Mouse (Mus musculus): ENCODE measurements around the gene Nacc1. TPM values are rescaled to one million over a fixed set of nuclear protein-coding genes. Genes with fewer than 3 reads are reported as not detected.

Gene Nacc1
- total RNA-seq, 2 experiments from 2014 or later: 68.4 to 72.1 TPM

DNA sequence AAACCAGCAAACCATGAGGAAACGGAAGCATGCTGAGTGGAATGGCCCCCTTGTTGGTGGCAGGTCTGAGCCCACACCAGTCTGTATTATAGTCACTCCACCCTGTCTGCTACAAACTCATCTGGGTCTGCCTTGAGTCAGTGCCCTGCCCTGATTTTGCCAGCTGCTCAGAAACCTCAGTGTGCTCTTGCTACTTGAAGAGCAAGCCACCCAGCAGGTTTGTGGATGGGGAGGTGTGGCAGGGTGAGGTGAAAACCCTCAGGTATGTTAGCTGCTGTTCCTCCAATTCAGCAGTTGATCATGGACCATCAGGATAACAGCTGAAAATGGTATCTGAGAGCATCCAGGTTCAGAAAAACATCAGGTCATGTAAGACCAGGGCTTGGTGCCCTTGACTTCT, 19.6 kb downstream of the Nacc1 start:
- DNase-seq: no peak
- intact Hi-C loops (cut with DNase I): no loop called here

DNA sequence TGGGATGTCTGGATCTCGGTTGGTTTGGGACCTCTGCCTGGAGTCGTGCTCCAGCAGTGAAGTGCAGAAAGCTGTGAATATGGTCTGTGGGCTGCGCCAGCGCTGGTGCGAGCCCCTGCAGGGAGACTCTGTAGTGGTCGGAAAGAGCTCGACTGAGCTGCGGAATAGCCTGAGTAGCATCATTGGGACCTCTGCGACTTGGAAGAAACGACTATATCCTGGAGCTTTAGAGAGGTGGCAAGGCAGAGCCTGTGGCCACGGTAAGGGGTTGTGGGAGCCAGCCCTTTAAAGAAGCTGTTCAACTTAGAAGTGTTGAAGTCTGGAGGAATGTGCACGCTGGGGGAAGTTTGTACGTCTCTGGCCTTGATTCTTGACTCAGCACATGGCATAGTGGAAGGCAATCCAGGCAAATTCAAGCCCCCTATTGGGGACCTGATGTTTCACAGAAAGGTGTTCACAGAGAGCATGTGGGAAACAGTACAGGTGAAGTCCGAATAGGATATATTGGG, 22.2 kb downstream of the Nacc1 start:
- intact Hi-C loops (cut with DNase I): no loop called here
- DNase-seq: no peak

DNA sequence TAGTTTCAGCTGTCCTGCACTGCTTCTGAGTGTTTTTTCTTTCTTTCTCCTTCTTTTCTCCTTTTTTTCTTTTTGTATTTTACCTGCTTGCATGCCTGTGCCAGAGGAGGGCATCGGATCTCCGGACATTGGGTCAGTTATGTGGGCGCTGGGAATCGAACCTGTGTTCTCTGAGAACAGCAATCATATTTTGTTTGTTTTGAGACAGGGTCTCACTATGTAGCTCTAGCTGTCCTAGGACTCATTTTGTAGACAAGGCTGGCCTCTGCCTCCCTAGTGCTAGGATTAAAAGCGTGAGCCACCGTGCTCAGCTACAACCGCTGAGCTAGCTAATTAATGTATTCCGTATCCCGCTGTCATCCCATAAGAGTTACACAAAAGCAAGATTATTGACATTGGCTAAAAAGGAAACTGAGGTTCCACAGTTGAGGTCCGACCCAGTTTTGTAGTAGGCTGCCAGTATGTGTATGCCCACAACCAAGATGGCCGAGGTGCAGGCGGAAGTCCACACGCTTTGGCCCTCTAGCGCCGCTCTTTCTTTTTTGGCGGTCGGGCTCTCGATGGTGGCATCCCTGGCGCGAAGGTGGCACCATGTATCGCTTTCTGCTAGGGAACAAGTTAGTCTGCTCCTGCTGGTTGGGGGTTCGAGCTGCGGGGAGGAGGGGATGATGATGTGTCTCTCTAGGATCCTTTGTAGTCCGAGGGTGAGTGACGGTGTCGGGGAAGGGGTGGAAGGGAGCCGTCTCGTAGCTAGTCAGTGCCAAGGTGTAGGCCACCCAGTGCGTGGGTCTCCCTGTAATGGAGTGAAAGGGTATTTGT, 22.9 kb downstream of the Nacc1 start:
- intact Hi-C loops (cut with DNase I): no loop called here
- DNase-seq: peak; percentile 86

DNA sequence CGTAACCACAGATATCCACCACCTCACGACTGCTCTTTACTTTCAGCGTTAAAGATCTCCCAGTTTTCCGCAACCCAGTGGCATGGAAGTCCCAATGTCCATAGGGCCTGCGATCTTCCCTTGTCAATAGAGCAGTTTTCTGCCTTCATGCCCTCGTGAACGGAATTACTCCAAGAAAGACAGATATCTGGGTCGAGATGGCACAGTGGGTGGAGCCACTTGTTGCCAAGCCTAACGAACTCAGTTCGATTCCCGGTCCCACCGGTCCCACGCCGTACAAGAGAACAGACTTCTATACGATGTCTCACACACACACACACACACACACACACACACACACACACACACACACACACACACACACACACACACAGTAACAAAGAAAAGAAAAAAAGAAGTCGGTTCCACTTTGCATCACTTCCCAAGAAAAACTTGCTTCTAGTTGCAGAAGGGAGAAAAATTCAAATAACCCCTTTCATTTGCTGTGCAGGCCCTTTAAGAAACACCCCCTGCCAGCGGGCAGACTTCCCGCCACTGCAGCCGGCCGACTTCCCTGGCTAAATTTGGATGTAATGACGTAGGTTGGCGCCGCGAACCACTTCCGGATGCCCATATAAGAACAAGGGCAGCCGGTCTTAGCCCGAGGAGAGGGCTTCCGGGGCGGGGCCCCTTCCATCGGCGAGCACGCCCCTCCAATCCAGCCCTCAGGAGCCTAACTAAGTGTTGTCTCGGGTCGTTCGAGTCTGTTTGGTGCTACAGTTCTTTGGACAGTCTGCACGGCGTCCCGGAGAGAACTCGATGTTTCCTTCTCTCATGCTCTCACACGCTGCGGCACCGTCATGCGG, 24.0 kb downstream of the Nacc1 start:
- peak; percentile 98 for DNase-seq
- intact Hi-C loops (cut with DNase I): no loop called here

GRCm38 (mm10) chr8:84662581-84663065, 25.0 kb downstream of the Nacc1 start, which contains the start of gene Ier2:
Gene Ier2, minus strand, starts transcription at chr8:84662852.
- DNase-seq: peak; percentile 92
- intact Hi-C loops (cut with DNase I): no loop called here

- intact Hi-C loops (cut with DNase I): no loop called here
- peak; percentile 56 for DNase-seq
Measured at GRCm38 (mm10) chr8:84661961-84662571, 25.6 kb downstream of the Nacc1 start.

DNA sequence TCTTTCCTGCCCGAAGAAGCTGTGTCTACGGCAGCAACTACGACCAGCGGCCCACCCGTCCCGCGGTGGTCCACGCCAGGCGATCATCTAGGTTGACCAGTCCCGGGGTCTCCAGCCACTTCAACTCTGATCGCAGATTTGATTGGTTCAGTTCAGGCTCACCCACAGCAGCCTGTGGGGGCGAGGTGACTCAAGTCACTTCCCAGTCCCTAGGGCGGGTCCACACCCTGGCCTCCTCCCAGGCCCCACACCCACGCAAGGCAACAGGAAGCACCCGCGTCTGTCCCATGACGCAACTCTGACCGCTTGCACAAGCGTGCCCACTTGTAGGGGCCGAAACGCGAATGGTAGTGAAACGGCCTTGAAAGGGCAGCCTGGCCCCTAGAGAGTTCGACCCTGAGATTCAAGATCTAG, 26.2 kb downstream of the Nacc1 start:
- intact Hi-C loops (cut with DNase I): no loop called here
- DNase-seq: peak; percentile 58

- intact Hi-C loops (cut with DNase I): no loop called here
- no peak for DNase-seq
Measured at GRCm38 (mm10) chr8:84660819-84661457, 26.7 kb downstream of the Nacc1 start.

GRCm38 (mm10) chr8:84659936-84660818, 27.5 kb downstream of the Nacc1 start:
- DNase-seq: peak; percentile 17
- intact Hi-C loops (cut with DNase I): no loop called here

DNA sequence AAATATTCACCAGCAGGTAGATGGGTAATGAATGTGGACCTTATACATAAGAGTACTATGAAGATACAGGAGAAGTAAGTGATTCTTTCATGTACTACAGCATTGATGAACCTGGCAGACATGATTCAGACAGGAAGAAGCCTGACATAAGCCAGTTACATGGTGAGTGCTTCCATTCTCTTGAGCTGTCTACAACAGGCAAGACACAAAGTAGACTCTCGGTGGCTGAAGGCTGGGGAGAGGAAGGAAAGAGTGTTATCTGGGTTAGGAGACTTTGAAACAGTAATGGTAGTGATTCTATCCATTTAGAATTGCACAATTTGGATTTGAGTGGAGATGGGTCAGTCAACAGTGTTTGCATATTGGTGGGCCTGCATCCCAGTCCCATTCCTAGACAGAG, 28.7 kb downstream of the Nacc1 start:
- no peak for DNase-seq
- intact Hi-C loops (cut with DNase I): no loop called here

- intact Hi-C loops (cut with DNase I): no loop called here
- DNase-seq: no peak
Measured at GRCm38 (mm10) chr8:84657680-84658079, 30.0 kb downstream of the Nacc1 start.

DNA sequence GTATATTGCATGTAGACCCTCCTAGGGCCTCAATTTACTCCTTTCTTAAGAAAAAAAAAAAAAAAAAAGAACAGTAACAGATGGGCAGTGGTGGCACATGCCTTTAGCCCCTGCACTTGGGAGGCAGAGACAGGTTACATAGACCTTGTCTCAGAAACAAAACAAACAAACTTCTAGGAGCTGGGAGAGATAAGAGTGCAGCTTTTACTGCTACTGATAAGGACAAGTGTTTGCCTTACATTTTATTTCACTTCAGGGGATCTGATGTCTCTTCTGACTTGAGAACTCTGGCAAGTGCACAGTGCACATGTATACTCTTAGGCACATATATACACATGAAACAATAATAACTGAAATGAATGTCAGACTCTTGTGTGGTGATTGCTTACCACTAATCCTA, 30.5 kb downstream of the Nacc1 start:
- no peak for DNase-seq
- intact Hi-C loops (cut with DNase I): no loop called here

- DNase-seq: peak; percentile 21
- intact Hi-C loops (cut with DNase I): no loop called here
Measured at GRCm38 (mm10) chr8:84656641-84657126, 31.0 kb downstream of the Nacc1 start.

DNA sequence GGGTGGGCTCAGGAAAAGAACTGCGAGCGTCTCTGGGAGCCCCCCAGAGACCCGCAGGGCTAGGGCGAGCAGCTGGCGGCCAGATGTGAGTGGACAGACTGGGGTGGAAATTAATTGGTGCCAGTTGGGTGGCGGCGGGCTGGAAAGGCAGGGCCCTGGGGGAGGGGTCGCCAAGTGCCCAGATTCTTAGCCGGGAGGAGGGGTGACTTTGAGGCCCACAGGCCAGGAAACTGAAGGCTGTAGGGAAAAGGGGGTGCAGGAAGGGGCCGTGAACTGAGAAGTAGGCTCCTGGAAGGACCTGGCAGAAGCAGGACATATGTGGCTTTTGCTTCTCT, 31.5 kb downstream of the Nacc1 start:
- intact Hi-C loops (cut with DNase I): no loop called here
- DNase-seq: peak; percentile 48

DNA sequence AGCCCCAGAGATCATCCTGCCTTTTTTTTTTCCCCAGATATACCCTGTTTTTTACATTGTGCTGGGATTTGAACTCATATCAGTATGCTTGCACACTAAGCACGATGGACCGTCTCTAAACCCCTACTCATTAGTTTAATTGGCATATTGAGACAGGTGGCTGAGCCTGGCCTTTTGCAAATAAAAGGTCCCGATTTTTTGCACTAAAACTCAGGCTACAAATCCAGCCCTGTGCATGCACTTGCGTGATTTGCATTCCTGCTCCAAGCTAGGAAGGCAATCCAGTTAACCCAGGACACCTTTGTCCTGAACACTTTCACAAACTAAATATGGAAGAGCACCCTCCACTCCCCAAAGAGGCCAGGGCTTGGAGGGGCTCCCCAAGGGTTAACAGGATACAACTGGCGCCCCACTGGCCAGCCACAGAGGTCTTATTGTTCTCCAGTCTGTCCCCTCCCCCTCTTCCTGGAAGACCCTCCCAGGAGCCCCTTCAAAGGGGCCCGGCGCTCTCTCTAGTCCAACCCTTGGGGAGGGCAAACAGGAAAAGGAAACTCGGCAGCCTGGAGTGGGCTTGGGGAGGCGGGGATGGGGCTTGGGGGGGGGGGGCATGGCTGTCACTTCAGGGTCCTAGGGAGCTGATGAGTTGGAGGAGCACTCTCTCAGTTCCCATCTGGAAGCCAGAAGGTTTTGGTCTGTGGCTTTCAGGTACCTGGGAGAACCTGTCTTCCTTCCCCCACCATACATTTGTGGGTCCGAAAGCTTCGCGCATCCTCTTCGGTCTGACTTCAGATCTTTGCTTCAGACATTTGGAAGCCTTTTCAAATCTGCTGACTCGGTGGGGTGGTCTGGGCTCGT, 32.1 kb downstream of the Nacc1 start:
- peak; percentile 54 for DNase-seq
- intact Hi-C loops (cut with DNase I): no loop called here

- no peak for DNase-seq
- intact Hi-C loops (cut with DNase I): no loop called here
Measured at GRCm38 (mm10) chr8:84654597-84654996, 33.1 kb downstream of the Nacc1 start.

DNA sequence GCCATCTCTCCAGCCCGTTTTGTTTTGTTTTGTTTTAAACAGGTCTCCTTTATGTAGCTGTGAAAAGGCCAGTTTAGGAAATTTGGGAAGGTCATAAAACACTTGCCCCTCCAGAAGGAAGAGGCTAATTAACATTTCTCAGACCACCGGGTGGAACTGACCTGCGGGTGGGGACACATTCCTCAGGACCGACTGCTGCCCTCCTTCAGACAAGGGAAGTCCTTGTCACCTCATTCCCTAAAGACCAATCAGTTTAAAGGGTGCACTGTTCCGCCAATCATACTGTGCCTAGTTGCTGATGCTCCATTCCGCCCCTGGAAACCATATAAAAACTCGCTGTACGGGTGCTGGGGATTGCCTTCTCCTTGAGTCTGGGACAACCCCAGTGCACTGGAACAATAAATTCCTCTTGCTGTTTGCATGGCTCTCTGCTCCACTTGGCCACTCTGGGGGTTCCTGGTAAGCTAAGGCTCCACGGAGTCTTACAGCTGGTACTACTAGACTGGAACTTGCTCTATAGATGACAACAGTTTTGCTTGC, 34.5 kb downstream of the Nacc1 start:
- no peak for DNase-seq
- intact Hi-C loops (cut with DNase I): no loop called here

DNA sequence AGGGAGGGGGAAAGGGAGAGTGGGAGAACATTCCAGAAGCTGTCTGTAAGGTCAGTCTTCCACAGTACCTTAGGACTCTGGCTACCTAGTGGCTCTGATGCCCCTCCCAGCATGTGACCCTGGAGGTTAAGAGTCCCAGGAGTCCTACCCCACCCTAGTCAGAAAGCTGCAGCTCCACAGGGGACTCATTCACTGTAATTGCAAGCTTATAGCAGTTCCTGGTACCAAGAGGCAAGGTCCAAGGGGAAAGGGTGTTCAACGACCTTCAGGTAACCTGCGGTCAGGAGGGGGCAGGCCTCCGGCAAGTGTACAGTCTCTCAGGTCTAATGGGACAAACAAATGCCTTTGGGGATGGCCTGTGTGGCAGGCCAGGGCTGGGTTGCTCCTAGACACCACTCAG, 37.4 kb downstream of the Nacc1 start:
- DNase-seq: no peak
- intact Hi-C loops (cut with DNase I): no loop called here
